ENCODE assay signal across 7 mouse cellular contexts in the genomic region with DNA sequence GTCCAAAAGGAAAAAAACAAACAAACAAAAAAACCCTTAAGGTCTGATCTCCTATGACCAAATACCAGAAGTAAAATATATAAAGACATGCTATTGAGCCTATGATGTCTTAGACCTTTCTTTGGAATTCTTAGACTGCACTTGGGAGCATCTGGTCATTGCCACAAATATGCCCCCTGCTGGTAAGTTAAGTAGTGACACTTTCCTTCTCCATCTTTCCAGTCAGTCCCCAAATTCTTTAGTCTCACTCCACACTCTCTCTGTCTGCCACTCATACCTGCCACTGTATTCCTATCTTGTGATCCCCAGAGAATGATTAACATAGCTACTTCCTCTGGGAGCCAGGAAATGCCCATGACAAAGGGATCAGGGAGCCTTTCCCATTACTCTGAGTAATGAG. TPM values are rescaled to one million over a fixed set of nuclear protein-coding genes. Genes with fewer than 3 reads are reported as not detected.
DNase-seq lines count a peak whose midpoint lies in the region; ATAC-seq and TF ChIP-seq lines count a peak whose summit lies in the region.

No protein-coding gene starts in this region.

- intact Hi-C loops in gastrocnemius, postnatal 36 days (cut with DNase I): loop anchor here (2.0 kb wide), 1 partner anchor 82 kb away; no protein-coding TSS in a partner anchor

- no peaks in the 10 kb centered on the region for H3K9me3 ChIP-seq in hindbrain, postnatal 0 days (ENCODE audit: low read length)
- H3K9me3 ChIP-seq in hindbrain, embryonic 13.5 days: no peaks in the 10 kb centered on the region

- TF ChIP-seq POLR2A in lung, adult 2 months (IDR thresholded peaks at IDR 0.05; ENCODE audit: borderline replicate concordance, extremely low read depth, low read depth, low read length): no peak

- H3K9ac ChIP-seq in hindbrain, postnatal 0 days (replicated peaks; ENCODE audit: low read length): no peak overlapping the region
- no peak overlapping the region for H3K9ac ChIP-seq in hindbrain, embryonic 13.5 days

- H3K4me2 ChIP-seq in hindbrain, postnatal 0 days (ENCODE audit: low read depth, low read length): no peak overlapping the region
- no peak overlapping the region for H3K4me2 ChIP-seq in hindbrain, embryonic 13.5 days

- TF ChIP-seq CTCF in hindbrain, postnatal 0 days (IDR thresholded peaks at IDR 0.05; ENCODE audit: low read depth): peak; percentile 77
- peak; percentile 39; the same call in 1 of the 2 replicates for TF ChIP-seq CTCF in lung, adult 2 months (IDR thresholded peaks at IDR 0.05; ENCODE audit: insufficient read depth, low read length)

- no peaks in the 10 kb centered on the region for H3K36me3 ChIP-seq in hindbrain, postnatal 0 days (ENCODE audit: insufficient read depth, low read length)
- H3K36me3 ChIP-seq in hindbrain, embryonic 13.5 days: no peaks in the 10 kb centered on the region

- peak; percentile 72 for DNase-seq in hindbrain, postnatal 0 days (ENCODE audit: low spot score)
- DNase-seq in thymus, postnatal 14 days: peak; percentile 46
- DNase-seq in thymus, postnatal 4 days: no peak
- peak; percentile 31 for DNase-seq in c-Kit-positive CD71-positive TER-119-negative erythroid progenitor cells, embryonic 14.5 days (ENCODE audit: low read depth)
- peak; percentile 23 for DNase-seq in lung, adult 2 months
- DNase-seq in gastrocnemius, postnatal 36 days: no peak

- no peak overlapping the region for H3K4me3 ChIP-seq in hindbrain, postnatal 0 days (ENCODE audit: low read length)
- no peak overlapping the region for H3K4me3 ChIP-seq in hindbrain, embryonic 13.5 days
- no peak overlapping the region for H3K4me3 ChIP-seq in lung, adult 2 months (replicated peaks; ENCODE audit: extremely low read depth, low read depth, low read length)

- H3K27ac ChIP-seq in hindbrain, postnatal 0 days: no peak overlapping the region
- H3K27ac ChIP-seq in hindbrain, embryonic 13.5 days: no peak overlapping the region

- ATAC-seq in hindbrain, postnatal 0 days: no peak
- ATAC-seq in hindbrain, embryonic 13.5 days (ENCODE audit: low FRiP score): no peak

- peaks cover 13% of the 10 kb centered on the region; the same call in 1 of the 2 replicates for H3K4me1 ChIP-seq in hindbrain, postnatal 0 days (ENCODE audit: insufficient read depth, low read length)
- peaks cover 17% of the 10 kb centered on the region for H3K4me1 ChIP-seq in hindbrain, embryonic 13.5 days (replicated peaks)
- no peaks in the 10 kb centered on the region for H3K4me1 ChIP-seq in lung, adult 2 months (ENCODE audit: control insufficient read depth, insufficient read depth, low read length)

- H3K27me3 ChIP-seq in hindbrain, postnatal 0 days (ENCODE audit: insufficient read depth, low read length): no peaks in the 10 kb centered on the region
- peaks cover 15% of the 10 kb centered on the region for H3K27me3 ChIP-seq in hindbrain, embryonic 13.5 days

RNA-seq across cellular contexts. Expression of a gene that starts 2.0 kb away (rescaled TPM):
- 1.4 TPM in 1 of 2 replicates, not detected in the other for total RNA-seq in hindbrain, postnatal 0 days (2014; rRNA removed)
- polyA plus RNA-seq in hindbrain, postnatal 0 days (2015; fragmentation: Nextera tagmentation; extraction: Ambion mirVana): 0.35 TPM in 1 of 2 replicates, not detected in the other
- polyA plus RNA-seq in hindbrain, embryonic 13.5 days (2015; fragmentation: Nextera tagmentation; extraction: Ambion mirVana): 0.30 TPM in 1 of 2 replicates, not detected in the other
- polyA plus RNA-seq in lung, adult 2 months (2012; rRNA removed): 19.8 TPM in 1 of 2 replicates, not detected in the other
- 1,000 to 10,000 TPM; 3,097 to 3,157 TPM for total RNA-seq in gastrocnemius, postnatal 36 days (2021)

RNA-seq across cellular contexts. Expression of a gene that starts 9.8 kb away (rescaled TPM):
- total RNA-seq in hindbrain, postnatal 0 days (2014; rRNA removed): 0.11 and 0.52 TPM in 2 replicates
- polyA plus RNA-seq in hindbrain, postnatal 0 days (2015; fragmentation: Nextera tagmentation; extraction: Ambion mirVana): 0.20 and 0.23 TPM in 2 replicates
- polyA plus RNA-seq in hindbrain, embryonic 13.5 days (2015; fragmentation: Nextera tagmentation; extraction: Ambion mirVana): 0.23 and 0.30 TPM in 2 replicates
- 1.5 and 4.3 TPM in 2 replicates for polyA plus RNA-seq in lung, adult 2 months (2012; rRNA removed)
- total RNA-seq in gastrocnemius, postnatal 36 days (2021): 100 to 1,000 TPM; 158 to 184 TPM

RNA-seq across cellular contexts. Expression of a gene that starts 15.8 kb away (rescaled TPM):
- total RNA-seq in hindbrain, postnatal 0 days (2014; rRNA removed): 166 and 179 TPM in 2 replicates
- 52.5 and 58.7 TPM in 2 replicates for polyA plus RNA-seq in hindbrain, postnatal 0 days (2015; fragmentation: Nextera tagmentation; extraction: Ambion mirVana)
- 89.8 and 90.0 TPM in 2 replicates for polyA plus RNA-seq in hindbrain, embryonic 13.5 days (2015; fragmentation: Nextera tagmentation; extraction: Ambion mirVana)
- polyA plus RNA-seq in lung, adult 2 months (2012; rRNA removed): 175 TPM in 2 replicates
- 10 to 100 TPM; 71.5 to 73.6 TPM for total RNA-seq in gastrocnemius, postnatal 36 days (2021)

RNA-seq across cellular contexts. Expression of a gene that starts 17.5 kb away (rescaled TPM):
- 27.5 and 30.2 TPM in 2 replicates for total RNA-seq in hindbrain, postnatal 0 days (2014; rRNA removed)
- polyA plus RNA-seq in hindbrain, postnatal 0 days (2015; fragmentation: Nextera tagmentation; extraction: Ambion mirVana): 5.8 and 5.9 TPM in 2 replicates
- polyA plus RNA-seq in hindbrain, embryonic 13.5 days (2015; fragmentation: Nextera tagmentation; extraction: Ambion mirVana): 9.3 and 12.1 TPM in 2 replicates
- 14.9 and 17.6 TPM in 2 replicates for polyA plus RNA-seq in lung, adult 2 months (2012; rRNA removed)
- total RNA-seq in gastrocnemius, postnatal 36 days (2021): 1 to 10 TPM; 5.2 to 6.8 TPM

RNA-seq across cellular contexts. Expression of a gene that starts 36.4 kb away (rescaled TPM):
- 18.0 and 19.2 TPM in 2 replicates for total RNA-seq in hindbrain, postnatal 0 days (2014; rRNA removed)
- polyA plus RNA-seq in hindbrain, postnatal 0 days (2015; fragmentation: Nextera tagmentation; extraction: Ambion mirVana): 24.5 and 26.2 TPM in 2 replicates
- polyA plus RNA-seq in hindbrain, embryonic 13.5 days (2015; fragmentation: Nextera tagmentation; extraction: Ambion mirVana): 27.2 and 29.3 TPM in 2 replicates
- 24.8 and 34.9 TPM in 2 replicates for polyA plus RNA-seq in lung, adult 2 months (2012; rRNA removed)
- 1 to 10 TPM; 2.5 to 2.7 TPM for total RNA-seq in gastrocnemius, postnatal 36 days (2021)

Comparison
In these comparisons a context has a peak if more than half of its experiments do, and no peak if none do; other contexts are left out.
1. DNase-seq: peak in hindbrain, postnatal 0 days (single experiment), thymus, postnatal 14 days (single experiment), c-Kit-positive CD71-positive TER-119-negative erythroid progenitor cells, embryonic 14.5 days (single experiment) and lung, adult 2 months (single experiment); none in thymus, postnatal 4 days (single experiment) and gastrocnemius, postnatal 36 days (0 of 2).